Mouse (Mus musculus) forebrain, embryonic 12.5 days (tissue): ENCODE data around the gene Hdgfl3. TPM values are rescaled to one million over a fixed set of nuclear protein-coding genes. Genes with fewer than 3 reads are reported as not detected.
"Not testable (repeated sequence)": the region's sequence is repeated elsewhere in the genome, so short reads cannot be mapped to it uniquely, and the experiment has no call there.

Source experiments
- ATAC-seq: fragments of 200-750 bp; cut with Nextera tagmentation; 2 replicates; pipeline ENCODE4 v1.8.0; 2017; ENCODE audit warnings: moderate TSS enrichment; ENCODE audit not compliant: low FRiP score
- H3K27ac ChIP-seq: fragments of 300-500 bp; sonication (generic); 2 replicates; pipeline ENCODE4 v1.5.1; 2016; ENCODE audit warnings: mild to moderate bottlenecking
- H3K27me3 ChIP-seq: fragments of 300-500 bp; sonication (generic); 2 replicates; pipeline ENCODE4 v1.6.1; 2016; ENCODE audit warnings: mild to moderate bottlenecking
- H3K36me3 ChIP-seq: fragments of 300-500 bp; sonication (generic); replicated peaks from 2 replicates; pipeline ENCODE4 v1.6.1; 2016; ENCODE audit warnings: mild to moderate bottlenecking
- H3K4me1 ChIP-seq: fragments of 300-500 bp; sonication (generic); 2 replicates; pipeline ENCODE4 v1.6.1; 2016
- H3K4me2 ChIP-seq: fragments of 300-500 bp; sonication (generic); 2 replicates; pipeline ENCODE4 v1.6.1; 2016; ENCODE audit warnings: mild to moderate bottlenecking, moderate library complexity
- H3K4me3 ChIP-seq: fragments of 300-500 bp; sonication (generic); replicated peaks from 2 replicates; pipeline ENCODE4 v1.5.1; 2016; ENCODE audit warnings: mild to moderate bottlenecking
- H3K9ac ChIP-seq: fragments of 300-500 bp; sonication (generic); 2 replicates; pipeline ENCODE4 v1.6.1; 2016; ENCODE audit warnings: mild to moderate bottlenecking
- H3K9me3 ChIP-seq: fragments of 300-500 bp; sonication (generic); 2 replicates; pipeline ENCODE4 v1.6.1; 2016
- WGBS: fragments of 180-500 bp; shearing (Covaris S2); methylation state at CpG from one replicate; pipeline ENCODE4 v1.1.7; 2016; 5-methylcytosine and 5-hydroxymethylcytosine counted together
- polyA plus RNA-seq: library from polyadenylated mRNA; unstranded; fragments of >200 nt; fragmentation: Nextera tagmentation; extraction: Ambion mirVana; gene quantifications from 2 replicates; pipeline ENCODE4 v1.2.1, GENCODE M21; 2016

Hdgfl3 gene
- polyA plus RNA-seq, 1 experiment from 2014 or later: 55.8 TPM

DNA sequence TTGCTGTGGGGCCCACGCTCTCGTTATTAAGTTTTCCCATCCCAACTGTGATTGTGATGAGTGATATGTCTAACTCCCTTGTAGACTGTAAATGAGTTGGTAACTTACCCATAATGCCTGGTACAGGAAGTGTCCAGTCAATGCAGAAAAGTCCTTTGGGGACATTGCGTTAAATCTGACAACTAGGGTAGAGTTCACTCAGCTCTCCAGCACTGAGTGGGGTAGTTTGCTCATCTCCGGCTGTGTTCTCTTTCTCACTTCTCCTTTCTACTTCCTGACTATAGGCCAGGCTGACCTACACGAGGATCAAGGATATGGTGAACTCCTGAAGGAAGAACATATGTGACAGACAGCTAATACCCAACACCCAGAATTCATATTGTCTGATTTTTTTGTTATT is 85.1 kb downstream of the Hdgfl3 start:
- Histone ChIP-seq H3K4me1 (peaks cover 6% of the 10 kb centered on the region), H3K27me3 (no peaks in the 10 kb centered on the region), H3K4me2 (no peak overlapping the region), H3K9me3 (no peaks in the 10 kb centered on the region), H3K4me3 (no peak overlapping the region), H3K27ac (no peak overlapping the region), H3K9ac (no peak overlapping the region), H3K36me3 (no peaks in the 10 kb centered on the region)
- no peak for ATAC-seq
- 95% methylated on average over 5 of the region's 5 CpGs for WGBS

DNA sequence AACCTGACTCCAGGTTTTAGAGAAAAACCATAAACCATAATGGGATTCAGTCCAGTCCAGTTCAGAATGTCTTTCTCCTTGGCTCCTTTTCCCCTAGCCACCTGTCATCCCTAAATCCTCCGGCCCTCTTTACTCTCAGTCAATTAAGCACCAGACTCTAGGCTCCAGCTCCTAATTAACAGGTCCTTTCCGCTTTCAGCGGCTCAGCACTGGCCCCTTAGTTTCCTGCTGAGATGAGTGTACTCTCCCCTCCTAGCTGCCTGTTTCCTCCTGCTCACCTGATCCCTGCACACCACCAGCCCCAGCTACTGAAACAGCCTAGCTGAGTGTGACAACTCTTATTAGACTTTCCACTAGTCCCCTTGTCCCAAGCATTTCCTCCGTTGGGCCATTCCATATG is 86.5 kb downstream of the Hdgfl3 start:
- 19% methylated on average over 4 of the region's 4 CpGs for WGBS
- Histone ChIP-seq H3K27me3 (no peaks in the 10 kb centered on the region), H3K4me1 (peaks cover 6% of the 10 kb centered on the region; the same call in 1 of the 2 replicates), H3K4me3 (no peak overlapping the region), H3K27ac (no peak overlapping the region; the same call in 1 of the 2 replicates), H3K36me3 (no peaks in the 10 kb centered on the region), H3K9me3 (no peaks in the 10 kb centered on the region), H3K9ac (no peak overlapping the region), H3K4me2 (no peak overlapping the region)
- ATAC-seq: peak; percentile 72; the same call in 1 of the 2 replicates

DNA sequence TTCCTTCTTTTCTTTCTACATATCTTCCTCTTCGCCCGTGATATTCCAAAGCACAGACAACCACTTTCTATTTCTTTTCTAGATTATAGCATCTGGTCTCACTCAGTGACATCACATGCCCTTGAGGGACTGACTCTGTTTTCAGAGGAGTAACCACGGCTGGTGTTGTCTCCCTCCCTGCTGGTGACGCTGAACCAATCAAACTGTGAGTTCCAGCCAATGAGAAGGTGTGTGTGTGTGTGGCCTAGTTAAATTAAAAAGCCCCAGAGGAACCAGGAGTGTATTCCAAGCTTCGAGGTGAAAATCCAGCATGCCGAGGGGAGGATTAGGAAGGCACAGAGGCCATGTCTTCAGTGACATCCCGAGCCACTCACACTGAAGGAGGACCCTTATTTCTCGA is 87.3 kb downstream of the Hdgfl3 start:
- H3K9ac ChIP-seq: no peak overlapping the region
- no peaks in the 10 kb centered on the region for H3K36me3 ChIP-seq
- no peaks in the 10 kb centered on the region for H3K27me3 ChIP-seq
- no peak for ATAC-seq
- 40% methylated on average over 8 of the region's 8 CpGs for WGBS
- H3K4me3 ChIP-seq: no peak overlapping the region
- no peaks in the 10 kb centered on the region for H3K9me3 ChIP-seq
- H3K4me1 ChIP-seq: peaks cover 6% of the 10 kb centered on the region; the same call in 1 of the 2 replicates
- no peak overlapping the region for H3K27ac ChIP-seq
- H3K4me2 ChIP-seq: no peak overlapping the region

DNA sequence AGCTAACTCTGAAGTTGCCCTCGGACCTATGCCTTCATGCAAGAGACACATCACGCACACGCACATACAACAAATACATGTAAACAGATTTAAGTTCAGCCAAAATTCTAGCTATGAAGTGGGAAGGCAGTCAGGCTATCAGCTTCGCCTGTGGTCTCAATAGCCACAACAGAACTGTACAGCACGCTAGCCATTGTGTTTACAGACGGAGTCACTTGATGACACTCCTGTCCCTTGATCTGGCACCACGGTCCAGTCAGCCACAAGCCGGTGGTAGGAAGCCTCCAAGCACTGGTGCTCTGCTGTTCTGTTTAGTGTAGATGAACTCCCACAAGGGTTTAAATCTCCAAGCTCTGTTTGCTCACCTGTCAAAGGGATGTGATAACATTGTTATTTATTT is 88.3 kb downstream of the Hdgfl3 start:
- no peaks in the 10 kb centered on the region for H3K9me3 ChIP-seq
- H3K4me3 ChIP-seq: no peak overlapping the region
- H3K4me1 ChIP-seq: peaks cover 6% of the 10 kb centered on the region; the same call in 1 of the 2 replicates
- no peaks in the 10 kb centered on the region for H3K27me3 ChIP-seq
- H3K9ac ChIP-seq: no peak overlapping the region
- H3K36me3 ChIP-seq: no peaks in the 10 kb centered on the region
- H3K4me2 ChIP-seq: no peak overlapping the region
- no peak for ATAC-seq
- H3K27ac ChIP-seq: no peak overlapping the region
- 89% methylated on average over 8 of the region's 8 CpGs for whole genome bisulfite sequencing

GRCm38 (mm10) chr7:81845313-81845712 is 89.0 kb downstream of the Hdgfl3 start:
- no peak for ATAC-seq
- WGBS: 90% methylated on average over 3 of the region's 3 CpGs
- H3K27me3 ChIP-seq: no peaks in the 10 kb centered on the region
- no peak overlapping the region for H3K4me3 ChIP-seq
- no peak overlapping the region for H3K4me2 ChIP-seq
- H3K9ac ChIP-seq: no peak overlapping the region
- H3K9me3 ChIP-seq: no peaks in the 10 kb centered on the region
- H3K36me3 ChIP-seq: no peaks in the 10 kb centered on the region
- H3K4me1 ChIP-seq: peaks cover 6% of the 10 kb centered on the region; the same call in 1 of the 2 replicates
- H3K27ac ChIP-seq: no peak overlapping the region

DNA sequence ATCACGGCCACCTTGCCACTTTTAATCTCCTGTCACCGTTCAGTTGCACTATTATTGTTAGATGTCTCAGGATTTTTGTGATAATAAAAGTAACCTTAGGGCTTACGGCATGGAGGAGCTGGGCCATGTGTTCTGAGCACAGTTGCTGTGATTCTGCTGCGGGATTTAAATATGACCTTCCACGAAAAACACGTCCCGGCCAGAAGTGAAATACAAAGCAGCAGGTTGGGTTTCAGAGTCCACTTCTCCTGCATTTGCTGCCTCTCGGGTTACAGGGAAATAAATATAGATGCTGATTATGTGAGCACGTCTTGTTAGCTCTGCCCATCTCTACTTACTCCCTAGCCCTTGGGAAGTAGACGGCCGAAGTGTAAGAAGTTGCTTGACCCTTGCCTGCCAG is 89.5 kb downstream of the Hdgfl3 start:
- Histone ChIP-seq H3K9me3 (no peaks in the 10 kb centered on the region), H3K4me3 (no peak overlapping the region), H3K27ac (no peak overlapping the region), H3K4me2 (no peak overlapping the region), H3K36me3 (no peaks in the 10 kb centered on the region), H3K4me1 (peaks cover 6% of the 10 kb centered on the region; the same call in 1 of the 2 replicates), H3K27me3 (no peaks in the 10 kb centered on the region), H3K9ac (no peak overlapping the region)
- 84% methylated on average over 11 of the region's 11 CpGs for WGBS
- no peak for ATAC-seq

GRCm38 (mm10) chr7:81843903-81844302 is 90.4 kb downstream of the Hdgfl3 start:
- Histone ChIP-seq H3K27ac (no peak overlapping the region), H3K36me3 (no peaks in the 10 kb centered on the region), H3K9ac (no peak overlapping the region), H3K4me1 (peaks cover 6% of the 10 kb centered on the region; the same call in 1 of the 2 replicates), H3K4me3 (no peak overlapping the region), H3K9me3 (no peaks in the 10 kb centered on the region), H3K27me3 (no peaks in the 10 kb centered on the region), H3K4me2 (no peak overlapping the region)
- no peak for ATAC-seq
- WGBS: 57% methylated on average over 8 of the region's 8 CpGs

- WGBS: 85% methylated on average over 1 of the region's 1 CpGs
- no peak overlapping the region for H3K4me3 ChIP-seq
- ATAC-seq: no peak
- no peaks in the 10 kb centered on the region for H3K36me3 ChIP-seq
- no peak overlapping the region for H3K9ac ChIP-seq
- peaks cover 6% of the 10 kb centered on the region; the same call in 1 of the 2 replicates for H3K4me1 ChIP-seq
- no peaks in the 10 kb centered on the region for H3K9me3 ChIP-seq
- H3K27ac ChIP-seq: no peak overlapping the region
- no peaks in the 10 kb centered on the region for H3K27me3 ChIP-seq
- no peak overlapping the region for H3K4me2 ChIP-seq
These were observed 91.3 kb downstream of the Hdgfl3 start for GRCm38 (mm10) chr7:81842998-81843397.

- Histone ChIP-seq H3K4me2 (no peak overlapping the region), H3K27me3 (no peaks in the 10 kb centered on the region), H3K4me1 (peaks cover 6% of the 10 kb centered on the region; the same call in 1 of the 2 replicates), H3K36me3 (no peaks in the 10 kb centered on the region), H3K27ac (no peak overlapping the region), H3K4me3 (no peak overlapping the region), H3K9ac (no peak overlapping the region), H3K9me3 (no peaks in the 10 kb centered on the region)
- ATAC-seq: no peak
- WGBS: 91% methylated on average over 7 of the region's 7 CpGs
These were observed 92.1 kb downstream of the Hdgfl3 start for GRCm38 (mm10) chr7:81842141-81842540.

- ATAC-seq: no peak
- Histone ChIP-seq H3K9ac (no peak overlapping the region), H3K4me2 (no peak overlapping the region), H3K36me3 (no peaks in the 10 kb centered on the region), H3K27me3 (no peaks in the 10 kb centered on the region), H3K27ac (no peak overlapping the region), H3K9me3 (no peaks in the 10 kb centered on the region), H3K4me3 (no peak overlapping the region), H3K4me1 (no peaks in the 10 kb centered on the region)
- WGBS: 85% methylated on average over 6 of the region's 6 CpGs
These were observed 92.8 kb downstream of the Hdgfl3 start for GRCm38 (mm10) chr7:81841439-81841838.

DNA sequence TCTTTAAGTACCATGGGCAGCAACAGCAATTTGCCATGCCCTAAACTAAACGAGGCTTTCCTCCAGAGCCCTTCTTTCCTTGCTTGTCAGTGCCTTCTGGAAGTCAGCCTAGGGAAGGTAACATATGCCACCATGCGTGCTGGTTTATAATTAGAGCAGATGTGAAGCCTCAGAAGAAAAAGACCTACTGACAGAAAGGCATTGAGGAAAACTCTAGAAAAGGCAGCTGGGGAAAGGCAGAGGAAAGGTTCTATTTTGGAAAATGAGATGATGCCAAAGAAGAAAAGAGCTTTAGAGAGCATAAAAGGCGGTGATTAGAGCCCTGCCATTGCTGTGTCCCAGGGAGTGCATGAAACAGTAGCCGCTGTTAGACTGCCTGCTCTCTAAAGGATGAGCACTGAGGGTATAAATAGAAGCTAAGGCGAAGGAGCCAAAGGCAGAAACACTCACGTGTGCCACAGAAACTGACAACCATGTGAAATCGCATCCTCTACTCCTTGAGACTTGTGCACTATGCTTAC is 93.6 kb downstream of the Hdgfl3 start:
- WGBS: 61% methylated on average over 7 of the region's 7 CpGs
- H3K27me3 ChIP-seq: no peaks in the 10 kb centered on the region
- H3K4me2 ChIP-seq: no peak overlapping the region
- H3K36me3 ChIP-seq: no peaks in the 10 kb centered on the region
- no peaks in the 10 kb centered on the region for H3K4me1 ChIP-seq
- ATAC-seq: no peak
- H3K9ac ChIP-seq: no peak overlapping the region
- H3K9me3 ChIP-seq: no peaks in the 10 kb centered on the region
- H3K4me3 ChIP-seq: no peak overlapping the region
- H3K27ac ChIP-seq: no peak overlapping the region

DNA sequence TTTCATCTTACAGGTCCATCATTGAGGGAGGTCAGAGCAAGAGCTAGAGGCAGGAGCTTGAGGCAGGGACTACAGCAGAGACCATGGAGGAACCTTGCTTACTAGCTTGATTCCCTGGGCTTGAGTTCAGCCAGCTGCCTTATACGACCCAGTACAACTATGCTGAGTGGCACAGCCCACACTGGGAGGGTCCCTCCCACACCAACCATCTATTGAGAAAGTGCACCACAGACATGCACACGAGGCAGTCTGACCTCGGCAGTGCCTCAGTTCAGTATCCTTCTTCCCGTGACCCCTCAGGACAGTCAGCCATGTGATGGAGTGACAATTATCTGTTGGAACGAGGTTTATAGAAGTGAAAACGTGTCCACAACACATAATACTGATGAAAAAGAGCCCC is 94.5 kb downstream of the Hdgfl3 start:
- Histone ChIP-seq H3K4me2 (no peak overlapping the region), H3K9me3 (no peaks in the 10 kb centered on the region), H3K9ac (no peak overlapping the region), H3K4me1 (no peaks in the 10 kb centered on the region), H3K27ac (no peak overlapping the region), H3K27me3 (no peaks in the 10 kb centered on the region), H3K36me3 (no peaks in the 10 kb centered on the region), H3K4me3 (no peak overlapping the region)
- 72% methylated on average over 6 of the region's 6 CpGs for WGBS
- ATAC-seq: no peak

- not testable (repeated sequence) for H3K27me3 ChIP-seq, H3K27ac ChIP-seq, H3K36me3 ChIP-seq, H3K9me3 ChIP-seq, ATAC-seq, H3K4me2 ChIP-seq, H3K4me1 ChIP-seq, H3K4me3 ChIP-seq, H3K9ac ChIP-seq
- 91% methylated on average over 5 of the region's 5 CpGs for WGBS
These were observed 96.5 kb downstream of the Hdgfl3 start for GRCm38 (mm10) chr7:81837771-81838170.
